Mouse (Mus musculus): ENCODE results near the gene Abcc4. TPM values are rescaled to one million over a fixed set of nuclear protein-coding genes. Genes with fewer than 3 reads are reported as not detected.

Abcc4 gene
- total RNA-seq, 1 experiment, result 36.5 TPM

- no peak overlapping the region for H3K4me3 ChIP-seq (ENCODE audit: insufficient read depth in 1 of 2, low read depth in 1 of 2, low read length in 2 of 2, poor library complexity in 1 of 2, severe bottlenecking in 1 of 2)
- in situ Hi-C loops (cut with MboI; ENCODE audit: low sequenced_read_pairs in 2 of 2, unreplicated experiment in 2 of 2), result no loop called here
- peaks cover 2 to 33% of the 10 kb centered on the region in 2 experiments for H3K4me1 ChIP-seq (ENCODE audit: control insufficient read depth in 2 of 2, insufficient read depth in 2 of 2, low read length in 2 of 2, poor library complexity in 1 of 2)
- no peak for TF ChIP-seq ZC3H11A (IDR thresholded peaks at IDR 0.05; ENCODE audit: borderline replicate concordance, low read depth, low read length)
- TF ChIP-seq HCFC1 (IDR thresholded peaks at IDR 0.05; ENCODE audit: borderline replicate concordance, insufficient read depth, low read length), result no peak
- no peak for TF ChIP-seq MAFK (IDR thresholded peaks at IDR 0.05; ENCODE audit: insufficient read depth, low read depth, low read length)
- TF ChIP-seq ZNF384 (IDR thresholded peaks at IDR 0.05; ENCODE audit: low read depth, low read length), result no peak
- no peak for TF ChIP-seq CHD2 (IDR thresholded peaks at IDR 0.05; ENCODE audit: low read depth, low read length)
- H3K36me3 ChIP-seq (ENCODE audit: control insufficient read depth, insufficient read depth, low read length, poor library complexity, severe bottlenecking), result peaks cover 40% of the 10 kb centered on the region
- no peaks in the 10 kb centered on the region for H3K9me3 ChIP-seq (ENCODE audit: control insufficient read depth, insufficient read depth, low read depth, low read length)
- no peak overlapping the region for H3K9ac ChIP-seq (ENCODE audit: insufficient read depth, low read depth, low read length, poor library complexity, severe bottlenecking)
- no peak overlapping the region for H3K27ac ChIP-seq (ENCODE audit: insufficient read depth, low read depth, low read length, poor library complexity, severe bottlenecking)
- DNase-seq (ENCODE audit: low read depth, low spot score), result no peak
These were observed 43.9 kb downstream of the Abcc4 start for GRCm38 (mm10) chr14:118662124-118662523.

- Histone ChIP-seq H3K27ac (ENCODE audit: insufficient read depth, low read depth, low read length, poor library complexity, severe bottlenecking) (no peak overlapping the region), H3K4me1 (ENCODE audit: control insufficient read depth in 2 of 2, insufficient read depth in 2 of 2, low read length in 2 of 2, poor library complexity in 1 of 2) (peaks cover 2 to 28% of the 10 kb centered on the region in 2 experiments), H3K36me3 (ENCODE audit: control insufficient read depth, insufficient read depth, low read length, poor library complexity, severe bottlenecking) (peaks cover 45% of the 10 kb centered on the region), H3K4me3 (ENCODE audit: insufficient read depth in 1 of 2, low read depth in 1 of 2, low read length in 2 of 2, poor library complexity in 1 of 2, severe bottlenecking in 1 of 2) (no peak overlapping the region), H3K9ac (ENCODE audit: insufficient read depth, low read depth, low read length, poor library complexity, severe bottlenecking) (no peak overlapping the region), H3K9me3 (ENCODE audit: control insufficient read depth, insufficient read depth, low read depth, low read length) (no peaks in the 10 kb centered on the region)
- TF ChIP-seq ZC3H11A (IDR thresholded peaks at IDR 0.05; ENCODE audit: borderline replicate concordance, low read depth, low read length) (no peak), HCFC1 (IDR thresholded peaks at IDR 0.05; ENCODE audit: borderline replicate concordance, insufficient read depth, low read length) (no peak), MAFK (IDR thresholded peaks at IDR 0.05; ENCODE audit: insufficient read depth, low read depth, low read length) (no peak), ZNF384 (IDR thresholded peaks at IDR 0.05; ENCODE audit: low read depth, low read length) (no peak)
- in situ Hi-C loops (cut with MboI; ENCODE audit: low sequenced_read_pairs in 2 of 2, unreplicated experiment in 2 of 2), result no loop called here
- no peak for DNase-seq (ENCODE audit: low read depth, low spot score)
These were observed 46.8 kb downstream of the Abcc4 start for GRCm38 (mm10) chr14:118659230-118659629.

- no peak for DNase-seq (ENCODE audit: low read depth, low spot score)
- no peak overlapping the region for H3K27ac ChIP-seq (ENCODE audit: insufficient read depth, low read depth, low read length, poor library complexity, severe bottlenecking)
- H3K36me3 ChIP-seq (ENCODE audit: control insufficient read depth, insufficient read depth, low read length, poor library complexity, severe bottlenecking), result peaks cover 43% of the 10 kb centered on the region
- TF ChIP-seq HCFC1 (IDR thresholded peaks at IDR 0.05; ENCODE audit: borderline replicate concordance, insufficient read depth, low read length) (no peak), ZC3H11A (IDR thresholded peaks at IDR 0.05; ENCODE audit: borderline replicate concordance, low read depth, low read length) (no peak), ZNF384 (IDR thresholded peaks at IDR 0.05; ENCODE audit: low read depth, low read length) (no peak), MAFK (IDR thresholded peaks at IDR 0.05; ENCODE audit: insufficient read depth, low read depth, low read length) (no peak), CHD2 (IDR thresholded peaks at IDR 0.05; ENCODE audit: low read depth, low read length) (no peak)
- in situ Hi-C loops (cut with MboI; ENCODE audit: low sequenced_read_pairs in 2 of 2, unreplicated experiment in 2 of 2), result no loop called here
- no peaks in the 10 kb centered on the region for H3K9me3 ChIP-seq (ENCODE audit: control insufficient read depth, insufficient read depth, low read depth, low read length)
- H3K4me1 ChIP-seq (ENCODE audit: control insufficient read depth in 2 of 2, insufficient read depth in 2 of 2, low read length in 2 of 2, poor library complexity in 1 of 2), result peaks cover 2 to 22% of the 10 kb centered on the region in 2 experiments
- no peak overlapping the region for H3K4me3 ChIP-seq (ENCODE audit: insufficient read depth in 1 of 2, low read depth in 1 of 2, low read length in 2 of 2, poor library complexity in 1 of 2, severe bottlenecking in 1 of 2)
- no peak overlapping the region for H3K9ac ChIP-seq (ENCODE audit: insufficient read depth, low read depth, low read length, poor library complexity, severe bottlenecking)
These were observed 47.7 kb downstream of the Abcc4 start for GRCm38 (mm10) chr14:118658328-118658692.

GRCm38 (mm10) chr14:118657673-118658327 lies 48.2 kb downstream of the Abcc4 start:
- Histone ChIP-seq H3K36me3 (ENCODE audit: control insufficient read depth, insufficient read depth, low read length, poor library complexity, severe bottlenecking) (peaks cover 41% of the 10 kb centered on the region), H3K27ac (ENCODE audit: insufficient read depth, low read depth, low read length, poor library complexity, severe bottlenecking) (no peak overlapping the region), H3K4me1 (ENCODE audit: control insufficient read depth in 2 of 2, insufficient read depth in 2 of 2, low read length in 2 of 2, poor library complexity in 1 of 2) (peaks cover 2 to 20% of the 10 kb centered on the region in 2 experiments; a peak in 3 of 4 replicates), H3K9ac (ENCODE audit: insufficient read depth, low read depth, low read length, poor library complexity, severe bottlenecking) (no peak overlapping the region), H3K9me3 (ENCODE audit: control insufficient read depth, insufficient read depth, low read depth, low read length) (no peaks in the 10 kb centered on the region), H3K4me3 (ENCODE audit: insufficient read depth in 1 of 2, low read depth in 1 of 2, low read length in 2 of 2, poor library complexity in 1 of 2, severe bottlenecking in 1 of 2) (no peak overlapping the region)
- no peak for DNase-seq (ENCODE audit: low read depth, low spot score)
- no peak for TF ChIP-seq ZNF384 (IDR thresholded peaks at IDR 0.05; ENCODE audit: low read depth, low read length)
- no peak for TF ChIP-seq MAFK (IDR thresholded peaks at IDR 0.05; ENCODE audit: insufficient read depth, low read depth, low read length)
- no peak for TF ChIP-seq HCFC1 (IDR thresholded peaks at IDR 0.05; ENCODE audit: borderline replicate concordance, insufficient read depth, low read length)
- TF ChIP-seq CHD2 (IDR thresholded peaks at IDR 0.05; ENCODE audit: low read depth, low read length), result no peak
- no peak for TF ChIP-seq ZC3H11A (IDR thresholded peaks at IDR 0.05; ENCODE audit: borderline replicate concordance, low read depth, low read length)
- in situ Hi-C loops (cut with MboI; ENCODE audit: low sequenced_read_pairs in 2 of 2, unreplicated experiment in 2 of 2), result no loop called here
